ENCODE assay signal across 10 mouse cellular contexts in the genomic region with DNA sequence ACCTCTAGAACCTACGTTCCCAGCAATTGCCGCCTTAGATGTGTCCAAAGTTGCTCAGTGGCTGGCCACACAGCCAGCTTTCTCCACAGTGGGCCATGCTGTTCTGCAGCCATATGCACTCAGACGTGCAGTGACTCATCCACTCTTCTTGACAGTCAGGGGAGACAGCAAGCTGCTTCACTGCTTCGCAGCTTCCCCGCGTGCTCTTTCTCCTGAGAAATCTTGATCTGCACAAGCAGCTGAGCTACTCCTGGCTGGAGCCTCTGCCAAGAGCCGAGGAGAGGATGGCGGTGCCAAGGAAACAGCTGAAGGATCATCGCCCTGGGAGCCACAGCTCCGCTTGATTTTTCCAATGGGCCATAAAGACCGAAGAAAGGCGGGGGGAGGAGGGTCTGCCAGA.
A peak's percentile ranks its signal among the peaks of the same experiment; 100 is the strongest.
DNase-seq lines count a peak whose midpoint lies in the region; ATAC-seq and TF ChIP-seq lines count a peak whose summit lies in the region.
"Had no signal": no experiment of that assay in that cellular context is flagged by ENCODE, and none has a peak within 500 bp of the region (broad histone marks: within the 10 kb centered on the region; RNA-seq: fewer than 3 reads in every experiment).

No protein-coding gene starts in this region.

- H3K36me3 ChIP-seq in myocyte (ENCODE audit: control insufficient read depth, insufficient read depth) = peaks cover 3% of the 10 kb centered on the region

- no peak for TF ChIP-seq POLR2A in myocyte (IDR thresholded peaks at IDR 0.05; ENCODE audit: insufficient read length, low read depth)

- no peaks in the 10 kb centered on the region for H3K27me3 ChIP-seq in myocyte (ENCODE audit: control insufficient read depth, insufficient read depth, insufficient read length)

- no peak overlapping the region for H3ac ChIP-seq in myocyte (ENCODE audit: control insufficient read depth, insufficient read length)

- no peaks in the 10 kb centered on the region for H3K79me2 ChIP-seq in myocyte (ENCODE audit: control insufficient read depth, insufficient read depth)

- peak; percentile 93 for DNase-seq in heart, adult 11 months
- DNase-seq in heart, postnatal 25 days (ENCODE audit: low spot score) = no peak
- peak; percentile 16 to 34 for DNase-seq in adrenal gland, postnatal 36 days
- DNase-seq in gastrocnemius, postnatal 25 days = peak; percentile 85
- no peak for DNase-seq in cerebellum, adult 11-12 months
- DNase-seq in embryo, embryonic 10 days (ENCODE audit: low spot score) = no peak
- DNase-seq: cerebellum, adult 2 months had no signal

- no peak overlapping the region for H3K4me3 ChIP-seq in myocyte
- H3K4me3 ChIP-seq: heart, adult 2 months had no signal

- H3K4me2 ChIP-seq in myocyte (ENCODE audit: low read depth) = peak overlapping the region; percentile 52

- intact Hi-C loops in heart, postnatal 25 days (cut with DNase I) = no loop called here

- ATAC-seq in monocyte, adult 5-6 weeks (replicated peaks; ENCODE audit: insufficient number of reproducible peaks, low FRiP score, low TSS enrichment, poor library complexity, severe bottlenecking) = no peak

TF ChIP-seq in myocyte, 11 proteins besides CTCF, POLR2A, EP300 and RAD21:
- TF ChIP-seq REST (IDR thresholded peaks at IDR 0.05; ENCODE audit: insufficient read depth, insufficient read length) (no peak), MAX (IDR thresholded peaks at IDR 0.05; ENCODE audit: low read depth) (peak; percentile 59), SRF (IDR thresholded peaks at IDR 0.05; ENCODE audit: control insufficient read depth, insufficient read length, low read depth) (no peak), MYOD1 (IDR thresholded peaks at IDR 0.05; ENCODE audit: control insufficient read depth in 1 of 3, insufficient read length in 2 of 3, low read depth in 2 of 3) (peak; percentile 90 to 98 (median 96)), POLR2AphosphoS2 (IDR thresholded peaks at IDR 0.05; ENCODE audit: insufficient read length, low read depth) (no peak), TCF12 (IDR thresholded peaks at IDR 0.05; ENCODE audit: insufficient read depth, poor library complexity, severe bottlenecking) (peak; percentile 89), MYOG (IDR thresholded peaks at IDR 0.05; ENCODE audit: control insufficient read depth in 1 of 3, insufficient read depth in 1 of 3, insufficient read length in 2 of 3, low read depth in 2 of 3) (peak; percentile 62 to 90 (median 87)), E2F4 (IDR thresholded peaks at IDR 0.05; ENCODE audit: insufficient read depth) (no peak), USF1 (IDR thresholded peaks at IDR 0.05; ENCODE audit: low read depth) (no peak), TCF3 (IDR thresholded peaks at IDR 0.05; ENCODE audit: insufficient read length, low read depth) (no peak), CEBPB (IDR thresholded peaks at IDR 0.05; ENCODE audit: insufficient read depth, poor library complexity, severe bottlenecking) (no peak)

Comparison
In these comparisons a context has a peak if more than half of its experiments do, and no peak if none do; other contexts are left out.
1. DNase-seq: peak in heart, adult 11 months (single experiment), adrenal gland, postnatal 36 days (2 of 2) and gastrocnemius, postnatal 25 days (single experiment); none in heart, postnatal 25 days (single experiment), cerebellum, adult 11-12 months (single experiment) and embryo, embryonic 10 days (single experiment).